Mouse (Mus musculus) CH12.LX (cell line): ENCODE data around the gene Iqcd.

Experiments used
- CTCF ChIP-seq, 2 experiments: IDR thresholded peaks in 1 of 2; conservative IDR thresholded peaks in 1 of 2; 2 replicates each; pipeline ENCODE4 v1.5.1; 2011 to 2012; ENCODE audit warnings: low read depth in 2 of 2, low read length in 2 of 2, improper control_type of control experiment in 1 of 2, inconsistent platforms in 1 of 2, mild to moderate bottlenecking in 1 of 2, moderate library complexity in 1 of 2
- MAZ ChIP-seq: IDR thresholded peaks from 2 replicates; pipeline ENCODE4 v1.6.1; 2012; ENCODE audit warnings: low read depth, mild to moderate bottlenecking, inconsistent platforms, low read length, improper control_type of control experiment, moderate library complexity
- USF1 ChIP-seq: IDR thresholded peaks from 2 replicates; pipeline ENCODE4 v1.6.1; 2014; ENCODE audit warnings: low read depth, mild to moderate bottlenecking, inconsistent platforms, low read length, improper control_type of control experiment
- ZMIZ1 ChIP-seq: IDR thresholded peaks from 2 replicates; pipeline ENCODE4 v1.6.1; 2012; ENCODE audit warnings: low read depth, mild to moderate bottlenecking, inconsistent platforms, low read length, improper control_type of control experiment

- TF ChIP-seq MAZ (no peak), USF1 (no peak), CTCF (conservative IDR thresholded peaks at IDR 0.05 in 1 of 2, IDR thresholded peaks at IDR 0.05 in 1 of 2; ENCODE audit: low read depth in 2 of 2, low read length in 2 of 2) (peak in 1 of 2 experiments; percentile 16; a peak in 1 of 4 replicates), ZMIZ1 (no peak)
Measured at GRCm38 (mm10) chr5:120649374-120649933, 60.6 kb downstream of the Iqcd start.
